Mouse (Mus musculus) frontal cortex, adult 2 months (tissue): Measurements from ENCODE around the gene Slc2a4. TPM values are rescaled to one million over a fixed set of nuclear protein-coding genes. Genes with fewer than 3 reads are reported as not detected.
A peak's percentile ranks its signal among the peaks of the same experiment; 100 is the strongest.
"Not testable (repeated sequence)": the region's sequence is repeated elsewhere in the genome, so short reads cannot be mapped to it uniquely, and the experiment has no call there.

Source experiments
- DNase-seq, 2 experiments: peaks; one replicate each; pipeline ENCODE4 v3.0.0; 2022; ENCODE audit warnings: low spot score in 1 of 2; ENCODE audit errors: extremely low spot score in 1 of 2
- polyA plus RNA-seq: library from polyadenylated mRNA; depleted of rRNA; stranded (reverse); fragments of >200 nt; gene quantifications from 2 replicates; pipeline ENCODE4 v1.2.3, GENCODE M21; 2012

Gene Slc2a4
- polyA plus RNA-seq, 1 experiment = 1.4 TPM

- peak; percentile 100 for DNase-seq
Measured at GRCm38 (mm10) chr11:69921114-69922011, 26.6 kb downstream of the Slc2a4 start, which contains the start of gene Eif5a. Eif5a (minus strand) TSS chr11:69921958.

DNA sequence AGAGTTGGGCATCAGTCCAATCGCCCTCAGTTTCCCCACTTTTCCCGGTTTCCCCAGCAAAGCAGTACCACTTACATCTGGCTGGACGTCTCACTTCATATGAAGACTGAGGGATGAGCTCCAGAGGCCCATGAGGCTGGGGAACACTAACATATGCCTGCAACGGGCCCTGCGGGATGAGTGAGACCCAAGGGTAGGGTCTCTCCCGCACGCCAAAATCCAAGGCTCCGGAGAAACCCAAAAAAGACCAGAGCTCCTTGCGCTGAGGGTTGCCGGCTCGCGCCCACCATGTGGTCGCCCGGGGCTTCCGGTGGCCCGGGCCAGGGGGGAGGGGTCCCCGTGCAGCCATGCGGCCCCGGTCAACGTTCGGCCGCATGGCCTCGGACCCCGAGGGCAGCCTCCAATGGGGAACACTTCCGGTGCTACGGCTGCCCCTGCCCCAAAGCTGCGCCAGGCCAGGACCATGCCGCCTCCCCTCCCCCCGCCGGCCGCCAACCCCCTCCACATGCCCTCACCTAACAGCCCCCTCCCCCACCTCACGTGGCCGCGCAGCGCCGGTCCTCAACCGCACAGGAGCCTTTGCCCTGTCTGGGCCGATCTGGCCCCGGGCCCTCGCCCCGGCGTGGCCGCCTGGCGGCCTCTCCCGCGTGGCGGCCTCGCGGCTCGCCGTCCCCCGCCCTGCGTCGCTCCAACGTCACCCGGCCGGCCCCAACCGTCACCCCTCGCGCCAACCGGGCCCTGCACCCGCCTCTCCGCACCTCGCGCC is 27.5 kb downstream of the Slc2a4 start:
- DNase-seq = no peak

DNA sequence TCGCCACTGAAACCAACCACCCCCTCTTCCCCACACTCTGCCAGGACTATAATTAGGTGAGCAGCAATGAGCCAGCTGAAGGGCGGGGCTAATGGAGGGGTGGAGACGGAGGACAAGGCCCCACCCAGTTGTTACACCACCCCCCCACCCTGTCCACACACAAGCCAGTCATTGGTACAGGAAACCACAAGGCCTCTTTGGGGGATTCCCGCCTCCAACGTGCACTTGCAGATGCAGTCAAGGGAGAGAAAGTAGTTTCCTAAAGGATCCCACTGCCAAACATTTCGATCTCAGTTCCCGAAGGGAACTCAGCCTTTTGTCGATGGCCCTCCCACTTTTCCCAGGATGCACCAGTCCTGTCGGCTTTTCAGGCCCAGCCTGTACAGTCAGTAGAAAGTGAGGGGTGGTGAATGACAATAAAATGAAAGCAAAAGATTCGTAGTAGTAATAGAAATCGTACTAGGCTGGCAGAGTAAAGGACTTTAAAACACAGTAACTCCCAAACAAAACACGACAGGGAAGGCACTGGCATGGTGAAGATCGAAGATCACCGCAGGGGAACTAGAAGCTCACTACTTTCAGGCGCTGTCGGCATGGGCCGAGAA is 28.2 kb downstream of the Slc2a4 start:
- peak in 1 of 2 experiments; percentile 53 for DNase-seq

DNA sequence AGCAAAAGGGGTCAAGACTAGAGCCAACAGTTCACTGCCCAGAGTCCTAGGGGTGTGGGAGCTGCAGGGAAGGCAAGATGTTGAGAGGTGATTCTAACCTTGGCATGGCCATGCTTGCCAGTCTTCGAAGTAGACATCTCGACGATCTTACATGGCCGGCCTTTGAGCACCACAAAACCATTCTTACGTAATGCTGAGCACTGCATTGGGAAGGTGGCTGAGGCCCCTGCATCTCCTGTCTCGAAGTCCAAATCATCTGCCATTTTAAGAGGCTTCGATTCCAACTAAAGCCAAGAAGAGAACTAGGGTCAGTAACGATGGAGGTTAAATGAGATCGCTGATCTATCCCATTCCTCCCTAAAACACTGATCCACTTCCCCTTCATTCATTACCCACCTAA is 28.9 kb downstream of the Slc2a4 start:
- no peak for DNase-seq

- DNase-seq = no peak
Measured at GRCm38 (mm10) chr11:69918118-69918517, 29.9 kb downstream of the Slc2a4 start.

DNA sequence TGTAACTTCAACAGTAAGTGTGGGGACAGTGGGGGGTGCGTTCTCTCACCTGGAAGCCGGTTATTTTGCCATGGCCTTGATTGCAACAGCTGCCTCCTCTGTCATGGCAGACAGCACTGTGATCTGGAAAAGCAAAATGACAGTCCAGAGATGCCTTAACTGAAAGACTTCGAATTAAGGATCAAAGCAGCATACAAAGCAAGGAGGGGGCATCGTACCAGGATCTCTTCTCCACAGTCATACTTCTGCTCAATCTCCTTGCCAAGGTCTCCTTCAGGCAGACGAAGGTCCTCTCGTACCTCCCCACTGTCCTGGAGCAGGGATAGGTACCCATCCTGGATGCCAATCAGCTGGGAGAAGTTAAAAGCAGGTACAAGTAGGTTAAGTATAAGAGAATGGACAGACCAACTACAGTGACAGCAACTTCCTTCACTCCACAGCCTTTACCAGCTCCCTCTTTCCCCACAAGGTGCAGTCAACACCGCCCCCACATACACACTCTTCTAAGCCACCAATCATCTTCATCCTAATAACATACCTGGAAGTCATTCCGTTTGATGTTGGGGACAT is 30.5 kb downstream of the Slc2a4 start:
- DNase-seq = no peak

DNA sequence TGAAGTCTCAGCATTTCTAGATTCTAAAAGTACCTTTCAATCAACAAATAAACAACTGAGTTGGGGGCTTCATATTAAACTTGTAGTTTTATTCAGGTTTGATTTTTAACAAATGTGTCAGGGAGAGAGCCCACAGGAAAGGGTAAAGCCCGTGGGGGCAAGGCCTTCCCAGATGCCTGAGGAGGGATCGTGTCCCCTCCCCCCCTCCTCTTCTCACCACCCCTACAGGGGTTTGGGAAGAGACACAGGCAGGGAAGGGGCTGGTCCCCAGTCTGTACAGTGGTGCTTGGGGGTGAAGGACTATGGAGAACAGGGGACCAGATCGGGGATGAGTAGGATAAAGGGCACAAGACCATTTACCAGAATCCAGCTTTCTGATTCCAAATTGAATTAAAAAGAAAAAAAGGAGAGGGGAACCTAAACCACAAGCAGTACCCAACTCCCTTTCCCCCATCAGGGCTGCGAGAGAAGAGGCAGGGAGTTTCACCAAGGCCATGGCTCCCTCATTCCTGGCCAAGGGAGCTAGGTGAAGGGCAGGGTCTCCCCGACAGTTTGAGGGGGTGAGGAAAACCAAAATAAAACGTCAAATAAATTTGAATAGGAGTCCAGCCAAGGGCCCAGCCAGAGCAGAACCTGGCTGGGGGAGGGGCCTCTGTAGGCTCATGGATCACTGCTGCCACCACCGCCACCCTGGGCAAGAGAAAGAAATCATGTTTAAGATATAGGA is 31.2 kb downstream of the Slc2a4 start:
- DNase-seq = not testable (repeated sequence)

DNA sequence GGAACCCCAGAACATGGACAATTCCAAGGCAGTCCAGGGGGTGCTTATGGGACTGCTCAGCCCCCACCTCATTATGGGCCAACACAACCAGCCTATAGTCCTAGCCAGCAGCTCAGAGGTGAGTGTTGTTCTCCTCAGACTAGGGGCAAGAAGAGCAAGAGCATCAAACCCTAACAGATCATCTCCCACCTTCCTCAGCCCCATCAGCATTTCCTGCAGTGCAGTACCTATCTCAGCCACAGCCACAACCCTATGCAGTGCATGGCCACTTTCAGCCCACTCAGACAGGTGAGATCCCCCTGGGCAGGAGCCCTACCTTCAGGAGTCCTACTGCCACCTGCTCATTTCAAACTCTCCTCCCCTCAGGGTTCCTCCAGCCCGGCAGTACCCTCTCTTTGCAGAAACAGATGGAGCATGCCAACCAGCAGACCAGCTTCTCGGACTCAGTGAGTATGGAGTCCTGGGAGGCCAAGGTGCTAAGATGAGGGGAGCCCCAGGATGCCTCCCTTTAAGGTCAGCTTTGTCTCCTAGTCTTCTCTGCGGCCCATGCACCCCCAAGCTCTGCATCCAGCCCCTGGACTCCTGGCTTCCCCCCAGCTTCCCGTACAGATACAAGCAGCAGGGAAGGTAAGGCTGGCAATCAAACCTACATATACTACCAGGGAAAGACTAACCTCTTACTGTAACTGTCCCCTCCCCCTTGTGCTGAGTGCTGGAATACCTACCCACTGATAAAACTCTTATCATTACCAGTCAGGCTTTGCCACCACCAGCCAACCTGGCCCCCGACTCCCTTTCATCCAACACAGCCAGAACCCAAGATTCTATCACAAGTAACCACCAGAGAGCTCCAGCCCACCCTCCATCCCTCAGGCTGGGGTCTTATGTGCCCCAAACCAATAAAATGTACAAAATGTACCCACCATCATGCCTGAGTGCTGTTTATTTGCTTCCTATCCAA is 32.0 kb downstream of the Slc2a4 start:
- DNase-seq = no peak

- DNase-seq = no peak
Measured at GRCm38 (mm10) chr11:69914917-69915430, 33.0 kb downstream of the Slc2a4 start.

GRCm38 (mm10) chr11:69914372-69914764 is 33.6 kb downstream of the Slc2a4 start:
- no peak for DNase-seq

DNA sequence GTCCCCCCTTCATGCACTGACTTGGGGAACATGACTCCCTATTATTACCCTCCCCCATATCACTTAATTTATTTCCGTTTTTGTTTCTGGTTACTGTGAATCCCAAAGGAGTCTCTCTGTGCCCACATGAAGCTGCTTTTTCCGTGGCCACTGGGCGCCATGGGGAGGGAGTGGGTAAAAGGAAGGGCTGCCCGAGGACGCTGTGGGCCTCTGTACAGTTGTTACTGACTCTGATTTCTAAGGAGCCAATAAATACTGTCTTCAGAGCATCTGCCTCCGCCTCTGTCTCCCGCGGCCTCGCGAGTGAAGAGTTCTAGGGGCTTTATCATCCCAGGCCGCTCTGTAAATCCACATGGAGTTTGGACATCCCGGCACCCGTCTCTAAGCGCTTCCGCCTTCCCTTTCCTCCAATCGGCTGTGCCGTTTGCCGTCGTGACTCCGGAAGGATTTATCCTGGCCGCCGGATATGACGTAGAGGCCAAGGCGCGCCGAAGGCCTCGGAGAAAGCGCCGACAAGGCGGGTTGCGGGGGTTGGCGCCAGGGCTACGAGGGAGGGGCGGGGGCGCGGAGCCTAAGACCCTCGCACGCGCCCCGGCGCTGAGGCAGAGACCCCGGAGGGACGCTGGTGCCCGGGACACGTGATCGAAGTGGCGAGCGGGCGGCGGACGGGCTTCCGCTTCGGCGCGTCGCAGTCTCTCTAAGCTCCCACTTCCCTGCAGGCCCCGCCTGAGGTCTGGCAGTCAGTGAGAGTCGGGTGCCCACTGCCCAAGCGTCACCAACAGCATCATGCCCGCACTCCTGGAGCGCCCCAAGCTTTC is 34.2 kb downstream of the Slc2a4 start, which contains the start of gene Gps2:
Gene Gps2 (plus strand): TSS at position 335 of the 818 bp plus-strand sequence.
- peak; percentile 88 to 96 for DNase-seq

GRCm38 (mm10) chr11:69912716-69913530 is 35.1 kb downstream of the Slc2a4 start:
- no peak for DNase-seq

- no peak for DNase-seq
Measured at GRCm38 (mm10) chr11:69911701-69912100, 36.3 kb downstream of the Slc2a4 start.

DNA sequence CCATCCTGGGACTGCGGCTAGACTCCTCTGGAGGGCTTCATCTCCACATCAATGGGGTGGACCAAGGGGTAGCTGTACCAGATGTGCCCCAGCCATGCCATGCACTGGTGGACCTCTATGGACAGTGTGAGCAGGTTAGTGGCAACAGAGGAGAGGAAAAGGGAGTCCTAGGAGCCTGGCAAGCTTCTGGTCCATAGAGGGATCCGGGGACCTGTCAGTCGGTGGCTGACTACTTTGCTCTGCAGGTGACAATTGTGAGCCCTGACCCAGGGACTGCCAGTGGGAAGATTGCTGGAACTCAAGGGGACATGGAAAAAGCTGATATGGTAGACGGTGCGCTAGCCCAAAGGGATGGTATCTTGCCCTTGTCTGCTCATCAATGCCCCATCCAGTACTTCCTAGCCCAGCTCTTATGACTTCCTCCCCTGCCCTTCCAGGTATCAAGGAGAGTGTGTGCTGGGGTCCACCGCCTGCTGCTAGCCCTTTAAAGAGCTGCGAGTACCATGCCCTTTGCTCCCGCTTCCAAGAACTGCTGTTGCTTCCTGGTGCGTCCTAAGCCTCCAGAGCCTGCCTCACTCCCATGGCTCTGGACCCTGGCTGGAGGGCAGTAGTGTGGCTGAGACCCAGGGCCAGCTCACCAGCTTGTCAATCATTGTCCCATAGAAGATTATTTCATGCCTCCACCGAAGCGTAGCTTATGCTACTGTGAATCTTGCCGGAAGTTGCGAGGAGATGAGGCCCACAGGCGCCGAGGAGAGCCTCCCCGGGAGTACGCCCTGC is 37.0 kb downstream of the Slc2a4 start:
- DNase-seq = no peak

DNA sequence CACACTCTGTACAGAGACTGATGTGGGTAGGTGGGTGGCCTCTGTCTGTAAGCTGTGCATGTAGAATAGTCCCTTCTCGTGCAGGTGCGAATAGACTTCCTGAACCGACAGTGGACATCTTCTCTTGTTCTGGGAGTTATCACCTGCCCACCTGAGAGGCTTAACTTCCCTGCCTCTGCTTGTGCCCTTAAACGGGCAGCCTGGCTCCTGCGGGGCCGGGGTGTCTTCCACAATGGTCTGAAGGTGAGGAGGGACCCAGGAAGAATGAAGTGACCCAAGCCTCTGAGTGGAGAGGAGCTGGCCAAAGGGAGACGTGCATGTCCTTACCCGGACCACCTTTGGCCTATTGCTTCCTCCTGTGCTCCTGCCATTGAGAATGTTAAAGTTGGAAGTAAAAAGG is 37.8 kb downstream of the Slc2a4 start:
- no peak for DNase-seq

GRCm38 (mm10) chr11:69909174-69909573 is 38.8 kb downstream of the Slc2a4 start:
- DNase-seq = no peak
